Mouse (Mus musculus) activated CD4-positive, CD25-positive, alpha-beta regulatory T cell, adult 4 months (primary cell): ENCODE data around the gene Oog2. TPM values are rescaled to one million over a fixed set of nuclear protein-coding genes. Genes with fewer than 3 reads are reported as not detected.
"Not testable (repeated sequence)": the region's sequence is repeated elsewhere in the genome, so short reads cannot be mapped to it uniquely, and the experiment has no call there.

Source experiments
- ATAC-seq: one replicate; pipeline ENCODE4 v1.8.0; 2017
- polyA plus RNA-seq, 2 experiments: library from polyadenylated mRNA; unstranded; fragments of 100-300 nt; shearing (Covaris generic); gene quantifications; one replicate each; pipeline ENCODE4 v1.2.1; 2017

Oog2 gene
- not detected for polyA plus RNA-seq

- no peak for ATAC-seq
Observed at GRCm38 (mm10) chr4:144190419-144190818, at the start of gene Oog2. Gene Oog2 (plus strand): TSS chr4:144190719.

- ATAC-seq: no peak
Observed at GRCm38 (mm10) chr4:144162563-144162962, 28.0 kb upstream of the Oog2 start, which contains the start of gene Oog3. Gene Oog3 (minus strand): TSS chr4:144162663.

GRCm38 (mm10) chr4:144213218-144213617 lies 22.7 kb downstream of the Oog2 start, which contains the start of gene C87977:
Gene C87977 (minus strand): TSS chr4:144213318.
- not testable (repeated sequence) for ATAC-seq

Other genes with a start within 250 kb of the Oog2 start
- gene Pramef25, start 239.7 kb upstream of the Oog2 start, polyA plus RNA-seq: not detected
- gene Gm13101, start 223.8 kb upstream of the Oog2 start, polyA plus RNA-seq: not detected
- gene Pramef17, start 196.3 kb upstream of the Oog2 start, polyA plus RNA-seq: not detected
- gene Pramel4, start 131.6 kb upstream of the Oog2 start, polyA plus RNA-seq: under 1 TPM in 1 of 2 experiments, not detected in 1; 0.24 TPM
- gene Gm13102, start 84.2 kb upstream of the Oog2 start, polyA plus RNA-seq: not detected
- gene Oog3, start 28.1 kb upstream of the Oog2 start, polyA plus RNA-seq: not detected
- gene C87977, start 22.6 kb downstream of the Oog2 start, polyA plus RNA-seq: not detected
- not detected for gene Pramel5, start 89.8 kb downstream of the Oog2 start, polyA plus RNA-seq
- not detected for gene Gm13128, start 139.5 kb downstream of the Oog2 start, polyA plus RNA-seq
- gene Gm13119, start 167.2 kb downstream of the Oog2 start, polyA plus RNA-seq: not detected
- gene Pramef20, start 187.2 kb downstream of the Oog2 start, polyA plus RNA-seq: not detected
- not detected for gene Pramef12, start 217.7 kb downstream of the Oog2 start, polyA plus RNA-seq
- not detected for gene 1700012P22Rik, start 248.1 kb downstream of the Oog2 start, polyA plus RNA-seq